Mouse (Mus musculus): ENCODE results near the gene Cacna1b. TPM values are rescaled to one million over a fixed set of nuclear protein-coding genes. Genes with fewer than 3 reads are reported as not detected.
A peak's percentile ranks its signal among the peaks of the same experiment; 100 is the strongest.

Gene Cacna1b
- polyA plus RNA-seq, 1 experiment: not detected

DNA sequence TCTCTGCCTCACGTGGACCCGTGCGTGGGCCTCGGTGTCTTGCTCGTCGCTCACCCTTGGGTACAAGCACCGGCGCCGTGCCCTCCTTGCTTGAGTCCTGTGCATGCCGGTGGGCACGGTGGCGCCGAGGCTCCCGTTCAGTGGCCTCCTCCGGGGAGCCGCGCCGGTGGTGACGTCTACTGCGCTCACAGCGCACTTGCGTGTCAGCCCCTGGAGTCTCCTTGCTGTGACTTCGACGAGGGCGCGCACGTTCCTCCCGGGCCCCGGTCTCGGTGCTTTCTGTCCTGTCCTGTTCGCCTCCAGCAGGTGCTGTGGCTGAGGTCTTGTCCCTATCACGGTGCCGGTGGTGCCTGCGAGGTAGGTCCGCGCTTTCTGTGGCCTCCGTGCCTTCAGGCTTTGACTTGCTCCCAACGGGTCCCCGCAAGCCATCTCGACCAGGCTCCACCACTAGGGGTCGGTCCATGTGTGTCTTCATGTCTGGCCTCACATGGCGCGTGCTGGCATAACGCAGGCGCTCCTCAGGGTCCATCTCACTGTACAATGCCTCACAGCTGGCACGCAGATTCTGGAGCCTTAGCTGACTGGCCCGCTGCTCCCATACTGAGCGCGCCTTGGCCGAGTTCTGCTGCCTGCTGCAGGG is 83.8 kb downstream of the Cacna1b start:
- H3K4me3 ChIP-seq (ENCODE audit: insufficient read depth, low read depth, low read length): peak overlapping the region; percentile 30
- 36% methylated on average over 50 of the region's 50 CpGs for WGBS
- TF ChIP-seq POLR2A (IDR thresholded peaks at IDR 0.05; ENCODE audit: insufficient read depth, low read depth, low read length) (no peak), CTCF (IDR thresholded peaks at IDR 0.05; ENCODE audit: insufficient read depth, low read depth, low read length) (peak; percentile 23; the same call in 1 of the 2 replicates)
- H3K4me1 ChIP-seq (ENCODE audit: control insufficient read depth, insufficient read depth, low read length): peaks cover 15% of the 10 kb centered on the region
- H3K27ac ChIP-seq (ENCODE audit: insufficient read depth, low read depth, low read length): 0 out of 2 replicates have a peak overlapping the region, but pooled peaks have one; percentile 4

DNA sequence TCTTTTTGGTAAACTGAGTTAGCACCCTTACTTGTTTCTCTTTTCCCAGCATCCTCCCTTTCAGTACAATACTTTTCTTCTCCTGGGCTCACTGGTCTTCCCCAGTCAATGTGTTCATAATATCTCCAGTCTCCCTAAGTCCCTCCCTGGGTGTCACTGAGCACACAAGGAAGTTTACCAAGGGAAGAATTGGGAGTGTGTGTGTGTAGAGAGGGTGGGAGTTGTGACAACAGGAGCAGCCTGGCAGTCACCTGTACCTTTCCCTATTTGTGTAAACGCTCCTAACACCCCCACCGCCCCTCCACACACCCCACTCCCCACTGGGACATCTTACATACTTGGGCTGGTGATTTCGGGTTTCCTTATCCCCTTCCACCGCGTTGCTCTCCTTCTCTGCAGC is 84.4 kb downstream of the Cacna1b start:
- H3K27ac ChIP-seq (ENCODE audit: insufficient read depth, low read depth, low read length): no peak overlapping the region
- peak overlapping the region; percentile 30 for H3K4me3 ChIP-seq (ENCODE audit: insufficient read depth, low read depth, low read length)
- 55% methylated on average over 5 of the region's 5 CpGs for WGBS
- no peak for TF ChIP-seq CTCF (IDR thresholded peaks at IDR 0.05; ENCODE audit: insufficient read depth, low read depth, low read length)
- TF ChIP-seq POLR2A (IDR thresholded peaks at IDR 0.05; ENCODE audit: insufficient read depth, low read depth, low read length): no peak
- peaks cover 15% of the 10 kb centered on the region for H3K4me1 ChIP-seq (ENCODE audit: control insufficient read depth, insufficient read depth, low read length)

DNA sequence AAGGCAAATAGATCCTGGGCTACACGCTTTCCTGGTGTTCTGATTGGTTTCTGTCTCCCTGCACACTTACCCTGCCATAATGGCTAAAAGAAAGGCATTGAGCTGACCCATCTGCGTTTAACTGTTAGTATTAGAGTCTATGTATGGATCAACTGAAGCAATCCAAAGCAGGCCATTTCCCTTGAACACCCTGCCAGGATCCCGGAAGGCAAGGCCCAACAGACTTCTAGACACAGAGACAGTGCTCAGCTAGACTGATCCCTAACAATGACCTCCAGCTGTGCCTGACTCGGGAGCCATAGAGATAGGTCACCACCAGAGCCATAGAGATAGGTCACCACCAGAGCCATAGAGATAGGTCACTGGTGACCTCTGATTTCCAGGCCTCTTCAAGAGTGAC is 84.8 kb downstream of the Cacna1b start:
- 77% methylated on average over 4 of the region's 4 CpGs for WGBS
- no peak for TF ChIP-seq POLR2A (IDR thresholded peaks at IDR 0.05; ENCODE audit: insufficient read depth, low read depth, low read length)
- no peak for TF ChIP-seq CTCF (IDR thresholded peaks at IDR 0.05; ENCODE audit: insufficient read depth, low read depth, low read length)
- H3K27ac ChIP-seq (ENCODE audit: insufficient read depth, low read depth, low read length): no peak overlapping the region

DNA sequence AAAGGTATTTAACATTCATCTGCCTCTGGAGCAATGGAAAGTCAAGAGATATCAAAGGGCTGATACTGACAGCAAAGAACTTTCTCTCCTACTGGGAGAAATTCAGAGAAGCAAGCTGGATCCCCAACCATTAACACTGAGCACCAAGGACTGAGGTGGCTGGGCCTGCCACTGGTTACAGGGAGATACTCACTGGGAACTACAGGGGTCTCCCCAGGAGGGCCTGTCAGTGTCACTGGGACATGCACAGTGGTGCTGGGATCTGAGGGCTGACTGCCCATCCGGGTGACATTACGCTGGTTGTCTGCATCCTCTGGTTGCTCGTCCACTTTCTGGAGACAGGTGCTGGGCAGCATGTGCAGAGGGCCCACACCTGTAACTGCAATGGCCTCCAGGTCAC is 85.3 kb downstream of the Cacna1b start:
- H3K4me3 ChIP-seq (ENCODE audit: insufficient read depth, low read depth, low read length): no peak overlapping the region
- 96% methylated on average over 3 of the region's 3 CpGs for WGBS
- H3K27ac ChIP-seq (ENCODE audit: insufficient read depth, low read depth, low read length): no peak overlapping the region
- peaks cover 15% of the 10 kb centered on the region for H3K4me1 ChIP-seq (ENCODE audit: control insufficient read depth, insufficient read depth, low read length)
- TF ChIP-seq POLR2A (IDR thresholded peaks at IDR 0.05; ENCODE audit: insufficient read depth, low read depth, low read length) (no peak), CTCF (IDR thresholded peaks at IDR 0.05; ENCODE audit: insufficient read depth, low read depth, low read length) (no peak)

More for the DNA sequence above, 84.8 kb downstream of the Cacna1b start:
- Histone ChIP-seq H3K4me1 (ENCODE audit: control insufficient read depth, insufficient read depth, low read length) (peaks cover 15% of the 10 kb centered on the region), H3K4me3 (ENCODE audit: insufficient read depth, low read depth, low read length) (no peak overlapping the region)

DNA sequence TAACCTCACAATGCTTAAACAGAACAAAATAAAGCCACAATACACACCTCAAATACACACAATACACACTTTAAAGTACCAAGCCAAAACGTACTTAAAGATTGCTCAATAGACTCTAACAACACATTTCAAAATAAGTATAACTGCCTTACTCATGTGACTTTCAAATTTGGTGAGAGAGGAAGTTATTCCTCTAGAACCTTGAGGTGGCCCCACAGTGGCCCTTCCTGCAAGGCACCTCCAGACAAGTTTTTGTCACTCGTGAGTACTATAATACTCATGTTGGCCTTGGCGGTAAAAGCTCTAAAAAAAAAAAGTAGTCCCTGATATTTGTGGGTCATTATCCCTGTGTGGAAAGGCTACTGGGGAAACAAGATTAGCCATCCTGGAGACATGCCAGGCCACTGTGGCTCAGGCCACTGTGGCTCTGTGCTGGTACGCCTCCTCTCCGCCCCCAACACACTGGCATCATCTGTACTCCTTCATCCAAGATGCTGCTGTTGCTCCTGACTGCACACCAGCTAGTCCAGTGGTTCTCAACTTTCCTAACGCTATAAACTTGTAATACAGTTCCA is 88.4 kb downstream of the Cacna1b start:
- 72% methylated on average over 6 of the region's 6 CpGs for WGBS
- Histone ChIP-seq H3K4me1 (ENCODE audit: control insufficient read depth, insufficient read depth, low read length) (peaks cover 9% of the 10 kb centered on the region), H3K27ac (ENCODE audit: insufficient read depth, low read depth, low read length) (no peak overlapping the region), H3K4me3 (ENCODE audit: insufficient read depth, low read depth, low read length) (no peak overlapping the region)
- TF ChIP-seq CTCF (IDR thresholded peaks at IDR 0.05; ENCODE audit: insufficient read depth, low read depth, low read length) (no peak), POLR2A (IDR thresholded peaks at IDR 0.05; ENCODE audit: insufficient read depth, low read depth, low read length) (no peak)

DNA sequence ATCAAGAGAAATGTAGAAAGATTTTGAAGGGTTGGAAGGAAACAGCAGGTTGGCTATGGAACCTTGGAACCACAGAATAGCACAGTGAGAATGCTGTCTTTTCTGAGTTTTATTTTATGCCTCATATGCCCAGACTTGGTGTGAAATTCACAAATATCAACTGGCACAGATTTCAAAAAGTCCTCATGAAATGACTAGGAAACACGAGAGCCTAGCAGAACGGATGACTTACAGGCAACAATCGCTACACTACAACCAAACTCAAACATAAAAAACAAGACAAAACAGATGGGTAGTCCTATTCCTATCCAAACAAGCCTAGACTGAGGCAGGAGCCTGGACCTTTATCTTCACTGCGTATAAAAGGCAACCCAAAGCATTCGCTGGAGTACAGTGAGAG is 94.4 kb downstream of the Cacna1b start:
- TF ChIP-seq CTCF (IDR thresholded peaks at IDR 0.05; ENCODE audit: insufficient read depth, low read depth, low read length) (no peak), POLR2A (IDR thresholded peaks at IDR 0.05; ENCODE audit: insufficient read depth, low read depth, low read length) (no peak)
- H3K27ac ChIP-seq (ENCODE audit: insufficient read depth, low read depth, low read length): no peak overlapping the region
- H3K4me1 ChIP-seq (ENCODE audit: control insufficient read depth, insufficient read depth, low read length): 0 out of 2 replicates have a peak, but pooled peaks cover 3% of the 10 kb centered on the region
- H3K4me3 ChIP-seq (ENCODE audit: insufficient read depth, low read depth, low read length): no peak overlapping the region
- WGBS: 94% methylated on average over 5 of the region's 5 CpGs

DNA sequence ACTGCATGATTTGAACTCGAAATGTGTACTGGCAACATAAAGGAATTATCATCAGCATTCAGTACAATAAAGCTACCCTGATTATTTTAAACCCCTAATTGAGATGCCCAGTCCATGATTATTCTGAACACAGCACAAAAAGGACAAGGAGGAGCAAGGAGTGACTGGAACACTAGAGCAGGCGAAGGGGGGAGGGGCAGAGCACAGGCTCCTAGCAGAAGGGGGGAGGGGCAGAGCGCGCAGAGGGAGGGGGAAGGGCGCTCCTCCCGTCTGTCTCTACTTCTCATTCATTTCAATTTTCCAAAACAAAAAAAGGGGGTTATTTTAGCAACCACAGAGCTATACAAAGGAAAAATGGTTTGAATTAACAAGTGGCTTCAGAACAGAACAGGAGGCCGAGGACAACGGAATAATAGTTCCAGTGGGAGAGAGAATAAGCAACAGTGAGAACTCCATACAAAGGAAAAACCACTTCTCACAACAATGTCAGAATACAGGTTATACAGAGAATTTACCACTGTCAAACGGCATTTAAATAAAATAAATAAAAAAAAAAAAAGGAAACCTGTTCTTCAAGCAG is 98.2 kb downstream of the Cacna1b start:
- Histone ChIP-seq H3K27ac (ENCODE audit: insufficient read depth, low read depth, low read length) (no peak overlapping the region), H3K4me3 (ENCODE audit: insufficient read depth, low read depth, low read length) (no peak overlapping the region), H3K4me1 (ENCODE audit: control insufficient read depth, insufficient read depth, low read length) (0 out of 2 replicates have a peak, but pooled peaks cover 3% of the 10 kb centered on the region)
- WGBS: 13% methylated on average over 9 of the region's 9 CpGs
- TF ChIP-seq POLR2A (IDR thresholded peaks at IDR 0.05; ENCODE audit: insufficient read depth, low read depth, low read length) (no peak), CTCF (IDR thresholded peaks at IDR 0.05; ENCODE audit: insufficient read depth, low read depth, low read length) (no peak)

DNA sequence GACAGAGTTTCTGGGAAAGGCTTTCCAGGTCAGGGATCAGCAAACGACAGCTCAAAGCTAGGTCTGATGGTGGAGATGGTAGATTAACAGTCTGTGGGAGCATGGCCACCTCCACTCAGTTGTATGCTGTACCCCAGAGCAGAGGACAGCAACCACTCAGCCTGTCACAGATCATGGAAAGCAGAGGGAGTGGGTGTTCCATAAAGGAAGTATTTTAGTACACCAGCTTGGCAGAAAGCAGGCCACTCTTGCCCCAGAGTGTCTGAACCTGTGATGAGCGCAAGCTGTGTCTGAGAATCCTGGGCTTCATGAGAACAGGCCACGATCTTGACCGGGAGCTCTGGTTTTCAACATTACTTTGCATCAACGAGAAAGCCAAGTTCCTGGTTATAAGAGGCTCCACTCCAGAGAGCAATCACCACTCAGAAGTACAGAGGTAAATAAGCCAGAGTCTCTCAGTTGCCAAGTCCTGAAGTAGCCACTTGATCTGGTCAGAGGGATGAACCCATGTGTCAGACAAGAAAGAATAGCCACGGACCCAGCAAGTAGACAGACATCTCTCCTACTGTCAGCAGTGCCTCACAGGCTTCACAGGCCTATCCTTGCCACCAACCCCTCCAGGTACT is 103.7 kb downstream of the Cacna1b start:
- no peak overlapping the region for H3K27ac ChIP-seq (ENCODE audit: insufficient read depth, low read depth, low read length)
- 83% methylated on average over 6 of the region's 6 CpGs for WGBS
- no peak overlapping the region for H3K4me3 ChIP-seq (ENCODE audit: insufficient read depth, low read depth, low read length)
- H3K4me1 ChIP-seq (ENCODE audit: control insufficient read depth, insufficient read depth, low read length): no peaks in the 10 kb centered on the region
- TF ChIP-seq CTCF (IDR thresholded peaks at IDR 0.05; ENCODE audit: insufficient read depth, low read depth, low read length) (no peak), POLR2A (IDR thresholded peaks at IDR 0.05; ENCODE audit: insufficient read depth, low read depth, low read length) (no peak)

DNA sequence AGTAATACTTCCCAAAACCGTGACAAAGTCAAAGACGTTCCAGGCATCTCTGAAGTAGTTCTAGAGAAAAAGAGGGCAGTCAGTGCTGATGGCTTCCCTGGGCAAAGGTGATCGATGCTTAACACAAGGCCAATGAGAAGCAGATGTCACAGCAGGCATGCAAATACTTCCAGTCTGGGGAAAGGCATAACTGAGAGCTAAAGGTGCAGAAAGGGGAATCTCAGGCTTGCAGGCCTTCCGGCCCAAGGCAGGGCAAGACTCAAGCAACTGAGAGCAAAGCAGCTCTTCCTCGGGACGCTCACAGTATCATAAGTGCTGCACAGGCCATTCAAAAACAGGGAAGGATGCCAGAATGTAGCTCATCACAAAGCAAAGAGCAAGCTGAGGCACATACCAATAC is 114.4 kb downstream of the Cacna1b start:
- TF ChIP-seq POLR2A (IDR thresholded peaks at IDR 0.05; ENCODE audit: insufficient read depth, low read depth, low read length) (no peak), CTCF (IDR thresholded peaks at IDR 0.05; ENCODE audit: insufficient read depth, low read depth, low read length) (no peak)
- H3K4me1 ChIP-seq (ENCODE audit: control insufficient read depth, insufficient read depth, low read length): no peaks in the 10 kb centered on the region; the same call in 1 of the 2 replicates
- H3K4me3 ChIP-seq (ENCODE audit: insufficient read depth, low read depth, low read length): no peak overlapping the region
- 88% methylated on average over 6 of the region's 6 CpGs for WGBS
- H3K27ac ChIP-seq (ENCODE audit: insufficient read depth, low read depth, low read length): no peak overlapping the region
